In genomic region chr14:45457003-45457402, GRCm38 (mm10) we compare ENCODE assay signal across 11 mouse cellular contexts. TPM values are rescaled to one million over a fixed set of nuclear protein-coding genes. Genes with fewer than 3 reads are reported as not detected.
DNase-seq lines count a peak whose midpoint lies in the region; ATAC-seq and TF ChIP-seq lines count a peak whose summit lies in the region.
"Had no signal": no experiment of that assay in that cellular context is flagged by ENCODE, and none has a peak within 500 bp of the region (broad histone marks: within the 10 kb centered on the region; RNA-seq: fewer than 3 reads in every experiment).

No protein-coding gene starts in this region.

- H3K4me2 ChIP-seq in hindbrain, embryonic 14.5 days (replicated peaks): no peak overlapping the region
- H3K4me2 ChIP-seq in hindbrain, embryonic 16.5 days (ENCODE audit: low read length): no peak overlapping the region
- H3K4me2 ChIP-seq in midbrain, postnatal 0 days (ENCODE audit: low read depth, low read length, poor library complexity, severe bottlenecking): no peak overlapping the region

- intact Hi-C loops in heart, postnatal 10 days (cut with DNase I): no loop called here

- no peak overlapping the region for H3K9ac ChIP-seq in hindbrain, embryonic 14.5 days
- H3K9ac ChIP-seq in hindbrain, embryonic 16.5 days (ENCODE audit: low read depth, low read length): no peak overlapping the region
- no peak overlapping the region for H3K9ac ChIP-seq in midbrain, postnatal 0 days (replicated peaks; ENCODE audit: low read length, poor library complexity, severe bottlenecking)

- H3K36me3 ChIP-seq in hindbrain, embryonic 14.5 days (replicated peaks; ENCODE audit: control insufficient read depth, insufficient read depth): peaks cover 39% of the 10 kb centered on the region
- peaks cover 11% of the 10 kb centered on the region for H3K36me3 ChIP-seq in hindbrain, embryonic 16.5 days (ENCODE audit: control insufficient read depth, insufficient read depth, low read length)
- no peaks in the 10 kb centered on the region for H3K36me3 ChIP-seq in spleen, adult 2 months (ENCODE audit: control insufficient read depth, insufficient read depth, low read length)
- peaks cover 18% of the 10 kb centered on the region for H3K36me3 ChIP-seq in midbrain, postnatal 0 days (ENCODE audit: insufficient read depth, low read length)

- no peak for TF ChIP-seq CTCF in spleen, adult 2 months (IDR thresholded peaks at IDR 0.05; ENCODE audit: extremely low read depth, insufficient read depth, insufficient read length, insufficient replicate concordance)
- no peak for TF ChIP-seq CTCF in midbrain, postnatal 0 days (IDR thresholded peaks at IDR 0.05)

- no peak for TF ChIP-seq POLR2A in spleen, adult 2 months (IDR thresholded peaks at IDR 0.05; ENCODE audit: low read depth, low read length)

- H3K9me3 ChIP-seq in hindbrain, embryonic 14.5 days (ENCODE audit: control insufficient read depth, low read length): no peaks in the 10 kb centered on the region
- no peaks in the 10 kb centered on the region for H3K9me3 ChIP-seq in hindbrain, embryonic 16.5 days (ENCODE audit: control insufficient read depth, low read length)
- no peaks in the 10 kb centered on the region for H3K9me3 ChIP-seq in midbrain, postnatal 0 days (ENCODE audit: low read length)

- WGBS in hindbrain, embryonic 14.5 days: 82% methylated on average over 9 of the region's 9 CpGs
- 83% methylated on average over 9 of the region's 9 CpGs for WGBS in hindbrain, embryonic 16.5 days
- 93% methylated on average over 9 of the region's 9 CpGs for WGBS in spleen, adult 2 months
- WGBS in midbrain, postnatal 0 days: 80% methylated on average over 9 of the region's 9 CpGs

- no peaks in the 10 kb centered on the region for H3K27me3 ChIP-seq in hindbrain, embryonic 14.5 days (ENCODE audit: control insufficient read depth, insufficient read depth, low read length)
- no peaks in the 10 kb centered on the region for H3K27me3 ChIP-seq in hindbrain, embryonic 16.5 days (replicated peaks; ENCODE audit: control insufficient read depth, insufficient read depth, low read length)
- H3K27me3 ChIP-seq in spleen, adult 2 months (ENCODE audit: control insufficient read depth, insufficient read depth, low read length): no peaks in the 10 kb centered on the region
- H3K27me3 ChIP-seq in midbrain, postnatal 0 days (ENCODE audit: insufficient read depth, low read length): no peaks in the 10 kb centered on the region

- H3K4me1 ChIP-seq in hindbrain, embryonic 14.5 days (replicated peaks; ENCODE audit: control insufficient read depth, insufficient read depth, low read length): peaks cover 15% of the 10 kb centered on the region
- peaks cover 10% of the 10 kb centered on the region; the same call in 1 of the 2 replicates for H3K4me1 ChIP-seq in hindbrain, embryonic 16.5 days (ENCODE audit: control insufficient read depth, insufficient read depth, low read depth, low read length)
- no peaks in the 10 kb centered on the region for H3K4me1 ChIP-seq in spleen, adult 2 months (ENCODE audit: control insufficient read depth, insufficient read depth, insufficient read length)
- H3K4me1 ChIP-seq in midbrain, postnatal 0 days (ENCODE audit: insufficient read depth, low read length): peaks cover 13% of the 10 kb centered on the region

- H3K27ac ChIP-seq in hindbrain, embryonic 14.5 days: peak overlapping the region; percentile 58
- H3K27ac ChIP-seq in hindbrain, embryonic 16.5 days (ENCODE audit: low read depth, low read length): no peak overlapping the region
- peak overlapping the region; percentile 16; the same call in 1 of the 2 replicates for H3K27ac ChIP-seq in spleen, adult 2 months (ENCODE audit: insufficient read depth, low read length)
- 0 out of 2 replicates have a peak overlapping the region, but pooled peaks have one; percentile 26 for H3K27ac ChIP-seq in midbrain, postnatal 0 days (ENCODE audit: low read depth, low read length)

- no peak for ATAC-seq in hindbrain, embryonic 14.5 days (ENCODE audit: low FRiP score)
- no peak for ATAC-seq in hindbrain, embryonic 16.5 days
- ATAC-seq in midbrain, postnatal 0 days (ENCODE audit: low FRiP score): no peak
- no peak for ATAC-seq in granulocyte monocyte progenitor cell, adult 5-6 weeks (replicated peaks; ENCODE audit: poor library complexity, severe bottlenecking)

- DNase-seq in hindbrain, embryonic 14.5 days (ENCODE audit: low spot score): no peak
- DNase-seq in spleen, adult 2 months (ENCODE audit: low read depth in 1 of 2, low spot score in 2 of 2): no peak
- no peak for DNase-seq in spleen, postnatal 10 days (ENCODE audit: low spot score in 2 of 2)
- peak; percentile 61 to 77 for DNase-seq in heart, postnatal 10 days
- DNase-seq in midbrain, postnatal 0 days (ENCODE audit: low spot score): no peak
- DNase-seq in embryo, embryonic 11 days: no peak
- DNase-seq: adrenal gland, adult 8-10 months; kidney, adult 11 months had no signal

- H3K4me3 ChIP-seq in hindbrain, embryonic 14.5 days (replicated peaks; ENCODE audit: low read length): no peak overlapping the region
- no peak overlapping the region for H3K4me3 ChIP-seq in hindbrain, embryonic 16.5 days (ENCODE audit: low read length)
- no peak overlapping the region for H3K4me3 ChIP-seq in spleen, adult 2 months (ENCODE audit: extremely low read depth, insufficient read depth, insufficient read length)
- H3K4me3 ChIP-seq in midbrain, postnatal 0 days (ENCODE audit: low read depth, low read length): no peak overlapping the region
- H3K4me3 ChIP-seq: myocyte had no signal

RNA-seq across cellular contexts. Expression of gene Gnpnat1, which starts 52.3 kb away (rescaled TPM):
- polyA plus RNA-seq in hindbrain, embryonic 14.5 days (2014; fragmentation: Nextera tagmentation; extraction: Ambion mirVana): 29.5 and 30.2 TPM in 2 replicates
- 28.5 and 30.4 TPM in 2 replicates for polyA plus RNA-seq in hindbrain, embryonic 16.5 days (2015; fragmentation: Nextera tagmentation; extraction: Ambion mirVana)
- 1.9 TPM in 2 replicates for polyA plus RNA-seq in spleen, adult 2 months (2012; rRNA removed)
- 10 to 100 TPM; 10.0 to 10.6 TPM for total RNA-seq in heart, postnatal 10 days (2021)
- 17.6 and 26.2 TPM in 2 replicates for total RNA-seq in midbrain, postnatal 0 days (2014; rRNA removed)
- polyA plus RNA-seq in midbrain, postnatal 0 days (2015; fragmentation: Nextera tagmentation; extraction: Ambion mirVana): 19.1 and 23.5 TPM in 2 replicates
- total RNA-seq in granulocyte monocyte progenitor cell, adult 5-6 weeks (2014; fragmentation: Nextera tagmentation): 42.0 and 72.4 TPM in 2 replicates
- total RNA-seq in granulocyte monocyte progenitor cell, adult 5-6 weeks (2017): 30.2 and 50.2 TPM in 2 replicates

Comparison
In these comparisons a context has a peak if more than half of its experiments do, and no peak if none do; other contexts are left out.
1. DNase-seq: peak in heart, postnatal 10 days (2 of 2); none in hindbrain, embryonic 14.5 days (single experiment), spleen, adult 2 months (0 of 2), spleen, postnatal 10 days (0 of 2), midbrain, postnatal 0 days (single experiment) and embryo, embryonic 11 days (single experiment).